ENCODE assay signal across 9 mouse cellular contexts in the genomic region with DNA sequence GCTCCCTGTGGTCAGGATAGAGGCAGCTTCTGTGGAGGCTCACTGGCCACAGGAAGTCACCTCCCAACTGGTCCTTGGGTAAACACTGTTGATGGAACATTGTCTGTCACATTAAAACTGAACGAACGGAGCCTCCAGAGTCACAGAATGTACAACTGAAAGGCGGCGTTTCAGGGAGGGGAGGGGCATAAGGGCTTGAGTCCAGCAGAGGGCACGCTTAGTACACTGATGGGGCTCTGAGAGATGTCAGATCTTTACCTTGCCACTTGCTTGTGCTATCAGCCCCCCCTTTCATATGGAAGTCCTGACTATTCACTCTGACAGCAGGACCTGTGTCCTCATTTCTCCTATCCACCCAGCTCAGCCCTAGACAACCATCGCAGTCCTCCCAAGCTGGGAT. TPM values are rescaled to one million over a fixed set of nuclear protein-coding genes. Genes with fewer than 3 reads are reported as not detected.
DNase-seq lines count a peak whose midpoint lies in the region; ATAC-seq and TF ChIP-seq lines count a peak whose summit lies in the region.
"Had no signal": no experiment of that assay in that cellular context is flagged by ENCODE, and none has a peak within 500 bp of the region (broad histone marks: within the 10 kb centered on the region; RNA-seq: fewer than 3 reads in every experiment).

No protein-coding gene starts in this region.

- no peak for DNase-seq in liver, embryonic 11.5 days (ENCODE audit: low spot score)
- DNase-seq in lung, postnatal 36 days: peak; percentile 40
- DNase-seq in right cerebral cortex, postnatal 4 days: no peak
- no peak for DNase-seq in layer of hippocampus, adult 11-12 months (ENCODE audit: low spot score)

- ATAC-seq in liver, embryonic 11.5 days (replicated peaks; ENCODE audit: low FRiP score): no peak
- no peak for ATAC-seq in liver, embryonic 12.5 days
- peak; percentile 53 to 86; a peak in 3 of 4 replicates for ATAC-seq in hematopoietic stem cell, adult 5-6 weeks (replicated peaks in 1 of 2; ENCODE audit: insufficient read depth in 1 of 2, low FRiP score in 2 of 2, low TSS enrichment in 1 of 2, low read depth in 1 of 2, poor library complexity in 2 of 2, severe bottlenecking in 2 of 2)

- TF ChIP-seq CTCF in bone marrow macrophage, adult 2 months (IDR thresholded peaks at IDR 0.05; ENCODE audit: low read depth, low read length): 0 out of 2 replicates have a peak, but pooled peaks have one; percentile 6

- TF ChIP-seq POLR2A in bone marrow macrophage, adult 2 months (IDR thresholded peaks at IDR 0.05; ENCODE audit: borderline replicate concordance, low read depth, low read length): no peak

- 0 out of 2 replicates have a peak overlapping the region, but pooled peaks have one; percentile 9 for H3K4me3 ChIP-seq in liver, embryonic 11.5 days (ENCODE audit: low read depth, low read length)
- H3K4me3 ChIP-seq in liver, embryonic 12.5 days: no peak overlapping the region
- H3K4me3 ChIP-seq in bone marrow macrophage, adult 2 months (ENCODE audit: insufficient read depth, low read length): no peak overlapping the region
- H3K4me3 ChIP-seq: hindbrain, embryonic 15.5 days had no signal

- H3K4me2 ChIP-seq in liver, embryonic 11.5 days: no peak overlapping the region
- H3K4me2 ChIP-seq in liver, embryonic 12.5 days: no peak overlapping the region
- H3K4me2 ChIP-seq: hindbrain, embryonic 15.5 days had no signal

- H3K4me1 ChIP-seq in liver, embryonic 11.5 days (replicated peaks; ENCODE audit: control insufficient read depth, insufficient read depth, low read length): 0 out of 2 replicates have a peak, but pooled peaks cover 4% of the 10 kb centered on the region
- H3K4me1 ChIP-seq in liver, embryonic 12.5 days: peaks cover 6% of the 10 kb centered on the region; the same call in 1 of the 2 replicates
- no peaks in the 10 kb centered on the region for H3K4me1 ChIP-seq in bone marrow macrophage, adult 2 months (ENCODE audit: control insufficient read depth, insufficient read depth, low read length)

- H3K9me3 ChIP-seq in liver, embryonic 11.5 days (ENCODE audit: control insufficient read depth, low read length): no peaks in the 10 kb centered on the region
- no peaks in the 10 kb centered on the region for H3K9me3 ChIP-seq in liver, embryonic 12.5 days (replicated peaks)
- H3K9me3 ChIP-seq: hindbrain, embryonic 15.5 days had no signal

- H3K36me3 ChIP-seq in liver, embryonic 11.5 days (ENCODE audit: control insufficient read depth, insufficient read depth, low read length): no peaks in the 10 kb centered on the region
- H3K36me3 ChIP-seq in liver, embryonic 12.5 days: no peaks in the 10 kb centered on the region
- H3K36me3 ChIP-seq: hindbrain, embryonic 15.5 days had no signal

- H3K27ac ChIP-seq in liver, embryonic 11.5 days (ENCODE audit: low read depth, low read length): no peak overlapping the region
- H3K27ac ChIP-seq in liver, embryonic 12.5 days: no peak overlapping the region
- H3K27ac ChIP-seq in bone marrow macrophage, adult 2 months (ENCODE audit: insufficient read depth, low read depth, low read length): no peak overlapping the region
- H3K27ac ChIP-seq: hindbrain, embryonic 15.5 days had no signal

- H3K27me3 ChIP-seq in liver, embryonic 11.5 days (replicated peaks; ENCODE audit: control insufficient read depth, insufficient read depth, low read length): peaks cover 9% of the 10 kb centered on the region
- H3K27me3 ChIP-seq in liver, embryonic 12.5 days (replicated peaks): peaks cover 27% of the 10 kb centered on the region
- H3K27me3 ChIP-seq: hindbrain, embryonic 15.5 days had no signal

- H3K9ac ChIP-seq in liver, embryonic 11.5 days (ENCODE audit: low read depth, low read length): no peak overlapping the region
- no peak overlapping the region for H3K9ac ChIP-seq in liver, embryonic 12.5 days
- H3K9ac ChIP-seq: hindbrain, embryonic 15.5 days had no signal

- WGBS in liver, embryonic 11.5 days: 54% methylated on average over 6 of the region's 6 CpGs
- WGBS in liver, embryonic 12.5 days (ENCODE audit: insufficient replicate concordance): 46% methylated on average over 6 of the region's 6 CpGs

RNA-seq across cellular contexts. Expression of a gene that starts 17.4 kb away (rescaled TPM):
- polyA plus RNA-seq in liver, embryonic 11.5 days (2014; fragmentation: Nextera tagmentation; extraction: Ambion mirVana): 0.12 TPM in 1 of 2 replicates, not detected in the other
- polyA plus RNA-seq in liver, embryonic 12.5 days (2016; fragmentation: Nextera tagmentation; extraction: Ambion mirVana): not detected in 2 replicates
- not detected in 2 replicates for polyA plus RNA-seq in bone marrow macrophage, adult 2 months (2012; ENCODE audit: insufficient read depth, insufficient read length, missing spikeins)
- not detected in 2 replicates for total RNA-seq in hematopoietic stem cell, adult 5-6 weeks (2017)
- polyA plus RNA-seq: testis, adult 2 months had no signal

RNA-seq across cellular contexts. Expression of a gene that starts 20.9 kb away (rescaled TPM):
- polyA plus RNA-seq in liver, embryonic 11.5 days (2014; fragmentation: Nextera tagmentation; extraction: Ambion mirVana): 4.1 and 4.4 TPM in 2 replicates
- 3.5 and 3.9 TPM in 2 replicates for polyA plus RNA-seq in liver, embryonic 12.5 days (2016; fragmentation: Nextera tagmentation; extraction: Ambion mirVana)
- polyA plus RNA-seq in bone marrow macrophage, adult 2 months (2012; ENCODE audit: insufficient read depth, insufficient read length, missing spikeins): 359 and 380 TPM in 2 replicates
- 52.4 and 61.4 TPM in 2 replicates for total RNA-seq in hematopoietic stem cell, adult 5-6 weeks (2017)

RNA-seq across cellular contexts. Expression of a gene that starts 22.4 kb away (rescaled TPM):
- not detected in 2 replicates for polyA plus RNA-seq in liver, embryonic 11.5 days (2014; fragmentation: Nextera tagmentation; extraction: Ambion mirVana)
- not detected in 2 replicates for polyA plus RNA-seq in liver, embryonic 12.5 days (2016; fragmentation: Nextera tagmentation; extraction: Ambion mirVana)
- polyA plus RNA-seq in bone marrow macrophage, adult 2 months (2012; ENCODE audit: insufficient read depth, insufficient read length, missing spikeins): not detected in 2 replicates
- 0.65 TPM in 1 of 2 replicates, not detected in the other for total RNA-seq in hematopoietic stem cell, adult 5-6 weeks (2017)
- polyA plus RNA-seq: hindbrain, embryonic 15.5 days had no signal

RNA-seq across cellular contexts. Expression of a gene that starts 47.2 kb away (rescaled TPM):
- polyA plus RNA-seq in liver, embryonic 11.5 days (2014; fragmentation: Nextera tagmentation; extraction: Ambion mirVana): 0.36 and 0.55 TPM in 2 replicates
- 0.29 and 0.30 TPM in 2 replicates for polyA plus RNA-seq in liver, embryonic 12.5 days (2016; fragmentation: Nextera tagmentation; extraction: Ambion mirVana)
- polyA plus RNA-seq in bone marrow macrophage, adult 2 months (2012; ENCODE audit: insufficient read depth, insufficient read length, missing spikeins): 13.1 and 14.6 TPM in 2 replicates
- 3.4 and 5.5 TPM in 2 replicates for total RNA-seq in hematopoietic stem cell, adult 5-6 weeks (2017)

RNA-seq across cellular contexts. Expression of a gene that starts 52.6 kb away (rescaled TPM):
- polyA plus RNA-seq in liver, embryonic 11.5 days (2014; fragmentation: Nextera tagmentation; extraction: Ambion mirVana): 70.3 and 75.6 TPM in 2 replicates
- 37.4 and 41.8 TPM in 2 replicates for polyA plus RNA-seq in liver, embryonic 12.5 days (2016; fragmentation: Nextera tagmentation; extraction: Ambion mirVana)
- polyA plus RNA-seq in bone marrow macrophage, adult 2 months (2012; ENCODE audit: insufficient read depth, insufficient read length, missing spikeins): 32.9 and 35.7 TPM in 2 replicates
- 62.8 and 67.2 TPM in 2 replicates for total RNA-seq in hematopoietic stem cell, adult 5-6 weeks (2017)

Comparison
In these comparisons a context has a peak if more than half of its experiments do, and no peak if none do; other contexts are left out.
1. ATAC-seq: peak in hematopoietic stem cell, adult 5-6 weeks (2 of 2); none in liver, embryonic 11.5 days (single experiment) and liver, embryonic 12.5 days (single experiment).
2. RNA of a gene that starts 20.9 kb away (polyA plus RNA-seq): 359 to 380 TPM in bone marrow macrophage, adult 2 months; 4.1 to 4.4 TPM in liver, embryonic 11.5 days and 3.5 to 3.9 TPM in liver, embryonic 12.5 days; every median in the first group is over 10 times any median in the second.